Mouse (Mus musculus): ENCODE measurements around the gene Tmbim1. TPM values are rescaled to one million over a fixed set of nuclear protein-coding genes. Genes with fewer than 3 reads are reported as not detected.

Tmbim1 gene
- polyA plus RNA-seq, 1 experiment from 2014 or later, result 44.4 TPM

GRCm38 (mm10) chr1:74250096-74250495 lies 55.3 kb downstream of the Tmbim1 start:
- peaks cover 64% of the 10 kb centered on the region for H3K36me3 ChIP-seq
- no peak for ATAC-seq (ENCODE audit: borderline replicate concordance, extremely low read depth, low FRiP score, low TSS enrichment)
- 83% methylated on average over 4 of the region's 4 CpGs for WGBS
- H3K4me3 ChIP-seq, result no peak overlapping the region
- H3K9me3 ChIP-seq, result no peaks in the 10 kb centered on the region
- no peak overlapping the region for H3K9ac ChIP-seq
- H3K4me1 ChIP-seq, result peaks cover 6% of the 10 kb centered on the region; the same call in 1 of the 2 replicates
- H3K27me3 ChIP-seq, result no peaks in the 10 kb centered on the region
- H3K27ac ChIP-seq, result no peak overlapping the region
- H3K4me2 ChIP-seq, result no peak overlapping the region

GRCm38 (mm10) chr1:74249331-74249980 lies 56.0 kb downstream of the Tmbim1 start:
- Histone ChIP-seq H3K9me3 (no peaks in the 10 kb centered on the region), H3K27ac (peak overlapping the region; percentile 52), H3K4me1 (peaks cover 6% of the 10 kb centered on the region; the same call in 1 of the 2 replicates), H3K9ac (no peak overlapping the region), H3K27me3 (no peaks in the 10 kb centered on the region), H3K4me2 (no peak overlapping the region), H3K36me3 (peaks cover 59% of the 10 kb centered on the region), H3K4me3 (no peak overlapping the region)
- 66% methylated on average over 5 of the region's 5 CpGs for WGBS
- ATAC-seq (ENCODE audit: borderline replicate concordance, extremely low read depth, low FRiP score, low TSS enrichment), result no peak

GRCm38 (mm10) chr1:74248799-74249198 lies 56.6 kb downstream of the Tmbim1 start:
- Histone ChIP-seq H3K4me3 (no peak overlapping the region), H3K36me3 (peaks cover 58% of the 10 kb centered on the region), H3K9me3 (no peaks in the 10 kb centered on the region), H3K4me1 (peaks cover 6% of the 10 kb centered on the region; the same call in 1 of the 2 replicates), H3K9ac (no peak overlapping the region), H3K4me2 (no peak overlapping the region), H3K27me3 (no peaks in the 10 kb centered on the region), H3K27ac (peak overlapping the region; percentile 52)
- no peak; the same call in 1 of the 2 replicates for ATAC-seq (ENCODE audit: borderline replicate concordance, extremely low read depth, low FRiP score, low TSS enrichment)
- 48% methylated on average over 1 of the region's 1 CpGs for WGBS

GRCm38 (mm10) chr1:74245525-74245924 lies 59.9 kb downstream of the Tmbim1 start:
- WGBS, result 75% methylated on average over 2 of the region's 2 CpGs
- no peak for ATAC-seq (ENCODE audit: borderline replicate concordance, extremely low read depth, low FRiP score, low TSS enrichment)
- Histone ChIP-seq H3K4me1 (peaks cover 12% of the 10 kb centered on the region), H3K4me3 (no peak overlapping the region), H3K9ac (no peak overlapping the region), H3K27ac (no peak overlapping the region), H3K9me3 (no peaks in the 10 kb centered on the region), H3K36me3 (peaks cover 29% of the 10 kb centered on the region), H3K27me3 (no peaks in the 10 kb centered on the region), H3K4me2 (no peak overlapping the region)

- H3K9ac ChIP-seq, result no peak overlapping the region
- WGBS, result 66% methylated on average over 4 of the region's 4 CpGs
- peaks cover 5% of the 10 kb centered on the region; the same call in 1 of the 2 replicates for H3K36me3 ChIP-seq
- H3K9me3 ChIP-seq, result no peaks in the 10 kb centered on the region
- ATAC-seq (ENCODE audit: borderline replicate concordance, extremely low read depth, low FRiP score, low TSS enrichment), result no peak
- peaks cover 36% of the 10 kb centered on the region for H3K4me1 ChIP-seq
- H3K4me2 ChIP-seq, result no peak overlapping the region
- no peak overlapping the region for H3K4me3 ChIP-seq
- no peak overlapping the region; the same call in 1 of the 2 replicates for H3K27ac ChIP-seq
- H3K27me3 ChIP-seq, result no peaks in the 10 kb centered on the region
Measured at GRCm38 (mm10) chr1:74240832-74241231, 64.6 kb downstream of the Tmbim1 start.

GRCm38 (mm10) chr1:74240311-74240710 lies 65.1 kb downstream of the Tmbim1 start:
- Histone ChIP-seq H3K4me1 (peaks cover 41% of the 10 kb centered on the region), H3K27ac (no peak overlapping the region; the same call in 1 of the 2 replicates), H3K4me2 (no peak overlapping the region), H3K9me3 (no peaks in the 10 kb centered on the region), H3K4me3 (no peak overlapping the region), H3K27me3 (no peaks in the 10 kb centered on the region), H3K9ac (no peak overlapping the region), H3K36me3 (0 out of 2 replicates have a peak, but pooled peaks cover 5% of the 10 kb centered on the region)
- no peak for ATAC-seq (ENCODE audit: borderline replicate concordance, extremely low read depth, low FRiP score, low TSS enrichment)
- 53% methylated on average over 6 of the region's 6 CpGs for WGBS

GRCm38 (mm10) chr1:74239618-74240017 lies 65.8 kb downstream of the Tmbim1 start:
- no peak overlapping the region for H3K4me3 ChIP-seq
- no peaks in the 10 kb centered on the region for H3K27me3 ChIP-seq
- no peak for ATAC-seq (ENCODE audit: borderline replicate concordance, extremely low read depth, low FRiP score, low TSS enrichment)
- H3K36me3 ChIP-seq, result 0 out of 2 replicates have a peak, but pooled peaks cover 5% of the 10 kb centered on the region
- peak overlapping the region; percentile 88 for H3K4me2 ChIP-seq
- no peak overlapping the region for H3K27ac ChIP-seq
- no peaks in the 10 kb centered on the region for H3K9me3 ChIP-seq
- 48% methylated on average over 11 of the region's 11 CpGs for WGBS
- peaks cover 41% of the 10 kb centered on the region for H3K4me1 ChIP-seq
- H3K9ac ChIP-seq, result no peak overlapping the region

GRCm38 (mm10) chr1:74239162-74239561 lies 66.3 kb downstream of the Tmbim1 start:
- no peaks in the 10 kb centered on the region for H3K9me3 ChIP-seq
- no peak overlapping the region for H3K9ac ChIP-seq
- 0 out of 2 replicates have a peak, but pooled peaks cover 3% of the 10 kb centered on the region for H3K36me3 ChIP-seq
- no peak for ATAC-seq (ENCODE audit: borderline replicate concordance, extremely low read depth, low FRiP score, low TSS enrichment)
- WGBS, result 42% methylated on average over 7 of the region's 7 CpGs
- H3K4me1 ChIP-seq, result peaks cover 41% of the 10 kb centered on the region
- H3K27ac ChIP-seq, result no peak overlapping the region
- H3K4me2 ChIP-seq, result peak overlapping the region; percentile 88
- H3K4me3 ChIP-seq, result no peak overlapping the region
- no peaks in the 10 kb centered on the region for H3K27me3 ChIP-seq

Other genes with a start within 250 kb of the Tmbim1 start
- gene Tns1, start 181.2 kb downstream of the Tmbim1 start, polyA plus RNA-seq (2015; fragmentation: Nextera tagmentation; extraction: Ambion mirVana), result 104 and 130 TPM in 2 replicates
- 0.35 and 0.41 TPM in 2 replicates for gene Rufy4, start 180.1 kb downstream of the Tmbim1 start, polyA plus RNA-seq (2015; fragmentation: Nextera tagmentation; extraction: Ambion mirVana)
- 0.05 and 0.12 TPM in 2 replicates for gene Cxcr2, start 151.6 kb downstream of the Tmbim1 start, polyA plus RNA-seq (2015; fragmentation: Nextera tagmentation; extraction: Ambion mirVana)
- not detected in 2 replicates for gene Cxcr1, start 111.0 kb downstream of the Tmbim1 start, polyA plus RNA-seq (2015; fragmentation: Nextera tagmentation; extraction: Ambion mirVana)
- 429 and 448 TPM in 2 replicates for gene Arpc2, start 69.5 kb downstream of the Tmbim1 start, polyA plus RNA-seq (2015; fragmentation: Nextera tagmentation; extraction: Ambion mirVana)
- 0.19 TPM in 1 of 2 replicates, not detected in the other for gene Gpbar1, start 27.1 kb downstream of the Tmbim1 start, polyA plus RNA-seq (2015; fragmentation: Nextera tagmentation; extraction: Ambion mirVana)
- gene Aamp, start 20.9 kb downstream of the Tmbim1 start, polyA plus RNA-seq (2015; fragmentation: Nextera tagmentation; extraction: Ambion mirVana), result 248 and 261 TPM in 2 replicates
- gene Pnkd, start 20.7 kb downstream of the Tmbim1 start, polyA plus RNA-seq (2015; fragmentation: Nextera tagmentation; extraction: Ambion mirVana), result 103 and 106 TPM in 2 replicates
- 1.1 TPM in 2 replicates for gene Catip, start 56.5 kb upstream of the Tmbim1 start, polyA plus RNA-seq (2015; fragmentation: Nextera tagmentation; extraction: Ambion mirVana)
- gene Slc11a1, start 69.6 kb upstream of the Tmbim1 start, polyA plus RNA-seq (2015; fragmentation: Nextera tagmentation; extraction: Ambion mirVana), result 4.5 and 4.6 TPM in 2 replicates
- gene Ctdsp1, start 85.9 kb upstream of the Tmbim1 start, polyA plus RNA-seq (2015; fragmentation: Nextera tagmentation; extraction: Ambion mirVana), result 93.0 and 96.0 TPM in 2 replicates
- 0.34 and 0.40 TPM in 2 replicates for gene Vil1, start 103.8 kb upstream of the Tmbim1 start, polyA plus RNA-seq (2015; fragmentation: Nextera tagmentation; extraction: Ambion mirVana)
- 66.9 and 69.5 TPM in 2 replicates for gene Cnot9, start 200.4 kb upstream of the Tmbim1 start, polyA plus RNA-seq (2015; fragmentation: Nextera tagmentation; extraction: Ambion mirVana)
- gene Plcd4, start 237.3 kb upstream of the Tmbim1 start, polyA plus RNA-seq (2015; fragmentation: Nextera tagmentation; extraction: Ambion mirVana), result 0.68 and 0.80 TPM in 2 replicates
- gene Usp37, start 238.7 kb upstream of the Tmbim1 start, polyA plus RNA-seq (2015; fragmentation: Nextera tagmentation; extraction: Ambion mirVana), result 30.9 and 31.0 TPM in 2 replicates

Measured in lung, embryonic 15.5 days (tissue).